Mouse (Mus musculus): Measurements from ENCODE around the gene Cnn1. TPM values are rescaled to one million over a fixed set of nuclear protein-coding genes. Genes with fewer than 3 reads are reported as not detected.
A peak's percentile ranks its signal among the peaks of the same experiment; 100 is the strongest.
"Not testable (repeated sequence)": the region's sequence is repeated elsewhere in the genome, so short reads cannot be mapped to it uniquely, and the experiment has no call there.

The Cnn1 gene
- total RNA-seq, 2 experiments from 2014 or later = 0.53 TPM; not detected in 1

DNA sequence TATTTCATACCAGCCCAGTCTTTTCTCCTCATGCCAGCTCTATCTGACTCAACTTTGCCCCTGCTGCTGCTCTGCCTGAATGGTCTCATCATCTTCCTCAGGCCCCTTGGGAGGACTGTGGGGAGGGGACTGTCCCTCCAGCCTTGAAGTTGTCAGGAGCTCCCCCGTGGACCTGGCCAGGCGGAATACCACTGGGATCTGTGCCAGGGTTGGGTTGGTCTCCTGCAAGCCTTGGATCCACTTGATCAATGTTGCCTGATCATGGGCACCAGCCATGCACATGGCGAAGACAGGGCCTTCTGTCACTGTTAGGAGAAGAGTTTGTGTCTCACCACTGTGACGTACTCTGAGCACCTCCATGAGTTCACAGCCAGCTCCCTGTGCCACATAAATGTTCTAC, 26.7 kb upstream of the Cnn1 start:
- DNase-seq (ENCODE audit: low spot score in 2 of 2) = no peak

- not testable (repeated sequence) for DNase-seq (ENCODE audit: low spot score in 2 of 2)
Observed at GRCm38 (mm10) chr9:22075778-22076177, 23.2 kb upstream of the Cnn1 start.

DNA sequence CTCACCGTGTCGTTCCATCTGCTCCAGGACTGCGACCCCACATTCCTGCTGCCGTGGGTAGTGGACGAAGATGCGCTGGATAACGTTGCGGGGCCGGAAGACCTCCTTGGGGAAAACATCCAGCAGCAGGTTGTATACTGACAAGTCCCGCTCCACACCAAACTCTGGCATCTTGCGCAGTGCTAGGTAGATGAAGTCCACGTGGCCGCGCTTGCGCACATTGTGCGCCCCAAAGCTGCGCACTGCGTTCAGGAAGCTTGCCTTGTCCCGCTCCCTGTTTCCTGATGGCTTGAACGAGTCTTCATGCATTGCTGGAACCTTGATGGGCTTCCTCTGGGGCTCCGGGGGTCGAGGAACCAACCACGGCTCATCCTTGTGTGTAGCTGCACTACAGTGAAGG, 22.8 kb upstream of the Cnn1 start:
- DNase-seq (ENCODE audit: low spot score in 2 of 2) = no peak

DNA sequence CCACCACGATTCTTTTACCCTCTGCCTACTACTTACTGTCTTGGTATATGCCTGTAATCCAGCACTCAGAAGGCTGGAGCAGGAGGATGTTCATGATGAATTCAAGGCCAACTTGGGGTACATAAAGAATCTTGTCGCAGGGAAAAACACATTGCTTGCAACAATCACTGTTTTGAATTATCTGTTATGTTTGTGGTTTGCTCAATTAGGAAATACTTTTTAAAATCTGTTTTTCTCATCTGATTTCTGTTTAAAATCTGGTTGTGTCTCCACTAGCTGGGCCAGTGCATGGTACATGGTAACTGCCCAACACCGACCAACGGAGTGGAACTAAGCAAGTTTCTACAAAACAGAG, 14.4 kb upstream of the Cnn1 start:
- no peak for DNase-seq (ENCODE audit: low spot score in 2 of 2)

GRCm38 (mm10) chr9:22085022-22085834, 13.8 kb upstream of the Cnn1 start, which contains the start of gene Ecsit:
Gene Ecsit (minus strand): TSS chr9:22085438.
- DNase-seq (ENCODE audit: low spot score in 2 of 2) = peak; percentile 92 to 98

- no peak for DNase-seq (ENCODE audit: low spot score in 2 of 2)
Observed at GRCm38 (mm10) chr9:22086012-22086411, 13.0 kb upstream of the Cnn1 start.

DNA sequence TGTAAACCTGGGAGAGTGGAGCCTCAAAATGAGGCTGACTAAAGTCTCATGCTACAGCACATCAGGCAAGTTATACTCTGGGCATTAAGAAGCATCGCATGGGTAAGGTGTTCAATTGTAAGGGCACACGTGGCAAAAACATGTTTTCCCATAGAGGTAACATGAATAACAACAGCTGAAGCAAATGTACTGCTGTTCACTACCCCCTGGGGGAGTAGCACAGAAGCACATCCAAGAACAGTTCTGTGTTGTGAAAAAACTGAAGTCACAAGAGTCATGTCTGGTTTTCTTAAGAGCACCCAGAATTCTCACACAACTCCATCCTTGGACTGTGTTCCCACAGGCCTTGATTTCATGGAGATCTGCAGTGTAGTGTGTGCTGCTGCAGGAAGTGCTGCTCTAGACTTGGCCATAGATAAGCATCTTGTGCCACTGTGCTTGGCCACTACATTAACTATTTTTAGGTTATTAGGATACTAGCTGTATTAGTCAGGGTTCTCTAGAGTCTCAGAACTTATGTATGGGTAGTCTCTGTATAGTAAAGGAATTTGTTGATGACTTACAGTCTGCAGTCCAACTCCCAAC, 11.9 kb upstream of the Cnn1 start:
- DNase-seq (ENCODE audit: low spot score in 2 of 2) = no peak

DNA sequence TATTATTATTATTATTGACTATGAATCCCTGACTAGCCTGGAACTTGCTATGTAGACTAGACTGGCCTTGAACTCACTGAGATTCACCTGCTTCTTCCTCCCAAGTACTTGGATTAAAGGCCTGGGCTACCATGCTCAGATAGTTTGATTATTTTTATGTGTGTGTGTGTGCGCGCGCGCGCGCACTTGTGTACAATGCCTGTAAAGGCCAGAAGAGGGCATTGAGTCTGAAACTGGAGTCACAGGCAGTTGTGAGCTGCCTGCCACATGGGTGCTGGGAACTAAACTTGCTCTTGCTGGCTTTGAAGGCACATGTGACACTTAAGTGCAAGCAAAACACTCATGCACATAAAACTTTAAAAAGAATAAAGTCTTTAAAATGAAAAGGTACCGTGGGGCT, 9.7 kb upstream of the Cnn1 start:
- no peak for DNase-seq (ENCODE audit: low spot score in 2 of 2)

- DNase-seq (ENCODE audit: low spot score in 2 of 2) = no peak
Observed at GRCm38 (mm10) chr9:22089986-22090385, 9.0 kb upstream of the Cnn1 start.

- DNase-seq (ENCODE audit: low spot score in 2 of 2) = no peak
Observed at GRCm38 (mm10) chr9:22092746-22093145, 6.3 kb upstream of the Cnn1 start.

DNA sequence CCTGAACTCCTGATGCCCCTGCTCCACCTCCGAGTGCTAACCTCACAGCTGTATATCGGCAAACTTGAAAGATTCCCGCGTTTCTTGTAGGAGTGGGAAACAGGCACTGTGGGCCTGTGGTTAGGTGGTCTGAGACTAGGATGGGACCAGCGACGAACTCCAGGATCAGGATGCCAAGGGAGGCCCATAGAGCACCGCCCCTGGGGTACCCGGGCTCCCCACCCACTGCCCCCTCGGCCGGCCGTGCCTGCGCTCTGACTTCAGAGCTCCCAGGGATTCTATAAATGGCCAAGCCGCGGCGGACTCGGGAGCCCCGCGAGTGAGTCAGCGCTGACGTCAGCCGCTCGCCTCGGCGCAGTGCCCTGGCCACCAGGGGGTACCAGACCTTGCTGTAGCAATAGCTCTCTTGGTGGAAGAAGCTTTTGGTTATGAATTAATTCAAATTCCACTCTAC, 3.1 kb upstream of the Cnn1 start:
- peak; percentile 62 to 71 for DNase-seq (ENCODE audit: low spot score in 2 of 2)

DNA sequence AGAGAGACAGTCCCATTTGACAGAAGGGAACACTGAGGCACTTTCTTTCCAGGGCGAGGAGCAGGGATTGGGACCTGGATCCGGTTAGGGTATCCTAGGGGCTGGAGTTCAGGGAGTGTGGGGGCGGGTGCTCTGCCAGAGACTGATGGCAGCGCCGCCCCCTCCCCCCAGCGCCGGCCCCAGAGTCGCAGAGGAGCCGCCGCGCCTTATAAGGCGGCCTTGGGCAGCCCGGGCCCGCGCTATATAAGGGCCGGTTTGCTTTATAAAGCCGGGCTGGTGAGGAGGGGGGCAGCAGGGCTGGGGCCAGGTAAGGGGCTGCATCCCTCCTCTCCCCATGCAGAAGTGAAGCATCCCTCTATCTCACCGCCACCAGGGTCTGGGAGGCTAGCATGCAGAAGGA, 906 bp downstream of the Cnn1 start:
- DNase-seq (ENCODE audit: low spot score in 2 of 2) = no peak

- DNase-seq (ENCODE audit: low spot score in 2 of 2) = no peak
Observed at GRCm38 (mm10) chr9:22108194-22108593, 9.2 kb downstream of the Cnn1 start.

DNA sequence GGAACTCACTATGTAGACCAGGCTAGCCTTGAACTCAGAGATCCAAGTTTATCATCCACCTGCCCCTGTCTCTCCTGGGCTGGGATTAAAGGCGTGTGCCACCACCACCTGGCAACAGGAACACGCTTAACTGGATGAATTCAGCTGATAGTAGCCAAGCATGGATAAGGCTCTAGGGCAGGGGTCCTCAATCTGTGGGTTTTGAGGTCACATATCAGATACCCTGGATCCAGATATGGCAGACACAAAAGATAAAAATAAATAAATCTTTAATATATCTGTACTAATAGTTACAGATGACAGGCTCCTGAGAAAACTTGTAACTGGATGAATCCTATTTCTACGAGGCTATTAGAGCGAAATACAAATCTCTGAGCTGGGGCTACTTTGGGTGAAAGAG, 16.6 kb downstream of the Cnn1 start:
- DNase-seq (ENCODE audit: low spot score in 2 of 2) = no peak

- DNase-seq (ENCODE audit: low spot score in 2 of 2) = no peak
Observed at GRCm38 (mm10) chr9:22116086-22116485, 17.1 kb downstream of the Cnn1 start.

- DNase-seq (ENCODE audit: low spot score in 2 of 2) = peak; percentile 94 to 97
Observed at GRCm38 (mm10) chr9:22116740-22117426, 17.9 kb downstream of the Cnn1 start, which contains the start of gene Elof1. Gene Elof1 (minus strand): TSS chr9:22117172.

DNA sequence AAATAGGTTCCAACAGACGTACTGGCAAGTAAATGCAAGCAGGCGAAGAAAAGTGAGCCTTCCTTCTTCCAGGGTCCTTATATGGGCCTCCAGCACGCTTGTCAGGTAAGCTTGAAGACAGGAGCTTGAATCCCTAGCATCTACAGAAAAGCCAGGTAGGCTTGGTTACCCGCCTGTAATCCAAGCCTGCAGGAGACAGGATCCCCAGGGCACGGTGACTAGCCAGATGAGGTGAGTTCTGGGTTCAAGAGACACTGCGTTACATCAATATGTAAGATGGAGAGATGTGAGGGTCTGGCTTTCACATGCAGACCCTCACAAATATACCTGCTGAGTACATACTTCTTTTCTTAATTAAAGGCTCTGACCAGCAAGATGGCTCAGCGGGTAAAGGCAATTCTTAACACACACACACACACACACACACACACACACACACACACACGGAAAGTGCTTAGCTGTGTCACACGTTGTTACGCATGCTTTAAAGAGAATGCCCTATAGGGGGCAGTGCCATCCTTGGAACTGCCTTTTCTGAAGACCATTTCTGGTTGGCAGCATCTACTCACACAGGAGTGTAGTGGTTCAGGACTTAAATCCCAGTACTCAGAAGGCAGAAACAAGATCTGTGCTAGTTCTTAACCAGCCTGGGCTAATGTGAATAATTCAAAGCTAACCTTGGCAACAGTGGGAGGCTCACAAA, 18.9 kb downstream of the Cnn1 start:
- DNase-seq (ENCODE audit: low spot score in 2 of 2) = peak; percentile 19 to 75

- peak; percentile 29 to 37 for DNase-seq (ENCODE audit: low spot score in 2 of 2)
Observed at GRCm38 (mm10) chr9:22119543-22119942, 20.5 kb downstream of the Cnn1 start.

DNA sequence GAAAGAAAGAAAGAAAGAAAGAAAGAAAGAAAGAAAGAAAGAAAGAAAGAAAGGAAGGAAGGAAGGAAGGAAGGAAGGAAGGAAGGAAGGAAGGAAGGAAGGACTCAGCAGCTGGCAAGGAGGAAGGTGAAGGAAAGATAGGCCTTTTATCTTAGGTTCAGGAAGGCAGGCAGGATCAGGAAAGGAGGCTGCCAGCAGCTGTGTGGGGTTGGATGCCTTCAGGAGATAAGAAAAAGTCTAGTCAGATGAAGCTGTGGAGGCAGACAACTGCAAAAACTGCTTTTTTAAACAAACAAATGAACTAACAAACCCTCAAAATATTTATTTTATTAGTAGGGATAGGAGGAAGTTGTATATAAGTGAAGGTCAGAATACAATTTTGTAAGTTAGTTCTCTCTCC, 22.5 kb downstream of the Cnn1 start:
- DNase-seq (ENCODE audit: low spot score in 2 of 2) = no peak

DNA sequence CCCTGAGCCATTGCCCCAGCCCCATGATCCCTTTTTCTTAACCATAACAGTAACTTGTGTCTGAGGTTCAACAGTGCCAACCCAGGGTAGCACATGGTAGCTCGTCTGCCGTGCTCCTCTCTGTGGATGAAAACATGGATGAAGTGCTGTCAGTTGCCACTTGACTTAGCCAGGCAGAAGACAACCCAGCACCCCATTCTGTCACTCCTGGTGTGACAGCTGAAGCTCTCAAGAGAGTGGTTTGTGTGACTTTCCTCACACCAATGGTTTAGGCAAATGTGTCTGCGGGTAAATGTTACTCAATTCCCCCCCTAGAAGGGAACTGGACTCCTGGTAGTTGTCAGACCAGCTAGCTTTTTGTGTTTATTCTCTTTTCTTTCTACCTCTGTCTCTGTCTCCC, 23.0 kb downstream of the Cnn1 start:
- DNase-seq (ENCODE audit: low spot score in 2 of 2) = no peak

DNA sequence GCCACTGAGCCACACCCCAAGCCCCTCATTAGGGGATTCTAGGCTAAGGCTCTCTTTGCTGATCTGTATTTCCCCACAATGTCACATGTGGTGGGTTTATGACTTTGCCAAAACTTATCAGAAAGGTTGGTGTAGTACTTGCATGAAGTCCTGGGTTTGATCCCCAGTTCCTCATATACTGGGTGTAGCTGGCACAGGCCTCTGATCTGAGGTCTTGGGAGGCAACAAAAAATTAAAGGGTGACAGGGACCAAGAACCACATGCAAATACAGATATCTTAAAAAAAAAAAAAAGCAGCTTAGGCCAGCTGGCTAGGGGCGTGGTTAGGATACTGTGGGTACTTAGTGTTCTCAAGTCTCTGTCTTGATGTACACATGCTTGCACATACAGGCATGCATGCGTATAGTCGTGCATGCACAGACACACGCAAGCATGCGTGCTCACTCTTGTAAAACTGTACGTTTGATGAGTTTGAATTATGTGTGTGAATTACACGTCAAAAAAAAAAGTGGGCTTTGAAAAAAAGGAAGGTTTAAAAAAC, 24.1 kb downstream of the Cnn1 start:
- DNase-seq (ENCODE audit: low spot score in 2 of 2) = no peak

All from layer of hippocampus, adult 18-20 months (tissue).